Mouse (Mus musculus): ENCODE data around the gene Mrpl19. TPM values are rescaled to one million over a fixed set of nuclear protein-coding genes. Genes with fewer than 3 reads are reported as not detected.

The Mrpl19 gene
- polyA plus RNA-seq, 1 experiment, result 14.2 TPM

GRCm38 (mm10) chr6:81911713-81912112 lies 54.0 kb downstream of the Mrpl19 start:
- H3K79me2 ChIP-seq (ENCODE audit: control insufficient read depth, insufficient read depth), result no peaks in the 10 kb centered on the region
- H3K27me3 ChIP-seq (ENCODE audit: control insufficient read depth, insufficient read depth, insufficient read length), result peaks cover 4% of the 10 kb centered on the region
- H3K4me3 ChIP-seq, result no peak overlapping the region
- no peaks in the 10 kb centered on the region for H3K36me3 ChIP-seq (ENCODE audit: control insufficient read depth, insufficient read depth)
- no peak for TF ChIP-seq CEBPB (IDR thresholded peaks at IDR 0.05; ENCODE audit: insufficient read depth, poor library complexity, severe bottlenecking)
- TF ChIP-seq TCF3 (IDR thresholded peaks at IDR 0.05; ENCODE audit: insufficient read length, low read depth), result no peak
- TF ChIP-seq MYOG (IDR thresholded peaks at IDR 0.05; ENCODE audit: control insufficient read depth in 1 of 3, insufficient read depth in 1 of 3, insufficient read length in 2 of 3, low read depth in 2 of 3), result no peak
- TF ChIP-seq SRF (IDR thresholded peaks at IDR 0.05; ENCODE audit: control insufficient read depth, insufficient read length, low read depth), result no peak
- TF ChIP-seq E2F4 (IDR thresholded peaks at IDR 0.05; ENCODE audit: insufficient read depth), result no peak
- no peak for TF ChIP-seq USF1 (IDR thresholded peaks at IDR 0.05; ENCODE audit: low read depth)
- no peak for TF ChIP-seq POLR2A (IDR thresholded peaks at IDR 0.05; ENCODE audit: insufficient read length, low read depth)
- TF ChIP-seq MYOD1 (IDR thresholded peaks at IDR 0.05; ENCODE audit: control insufficient read depth in 1 of 3, insufficient read length in 2 of 3, low read depth in 2 of 3), result no peak
- no peak overlapping the region for H3ac ChIP-seq (ENCODE audit: control insufficient read depth, insufficient read length)
- no peak overlapping the region for H3K4me2 ChIP-seq (ENCODE audit: low read depth)

GRCm38 (mm10) chr6:81911244-81911643 lies 54.5 kb downstream of the Mrpl19 start:
- Histone ChIP-seq H3K27me3 (ENCODE audit: control insufficient read depth, insufficient read depth, insufficient read length) (peaks cover 4% of the 10 kb centered on the region), H3ac (ENCODE audit: control insufficient read depth, insufficient read length) (no peak overlapping the region), H3K4me3 (no peak overlapping the region), H3K36me3 (ENCODE audit: control insufficient read depth, insufficient read depth) (no peaks in the 10 kb centered on the region), H3K4me2 (ENCODE audit: low read depth) (no peak overlapping the region), H3K79me2 (ENCODE audit: control insufficient read depth, insufficient read depth) (no peaks in the 10 kb centered on the region)
- TF ChIP-seq POLR2A (IDR thresholded peaks at IDR 0.05; ENCODE audit: insufficient read length, low read depth), result no peak
- no peak for TF ChIP-seq TCF3 (IDR thresholded peaks at IDR 0.05; ENCODE audit: insufficient read length, low read depth)
- TF ChIP-seq E2F4 (IDR thresholded peaks at IDR 0.05; ENCODE audit: insufficient read depth), result no peak
- TF ChIP-seq MAX (IDR thresholded peaks at IDR 0.05; ENCODE audit: low read depth), result no peak
- no peak for TF ChIP-seq USF1 (IDR thresholded peaks at IDR 0.05; ENCODE audit: low read depth)
- no peak for TF ChIP-seq MYOD1 (IDR thresholded peaks at IDR 0.05; ENCODE audit: control insufficient read depth in 1 of 3, insufficient read length in 2 of 3, low read depth in 2 of 3)
- TF ChIP-seq TCF12 (IDR thresholded peaks at IDR 0.05; ENCODE audit: insufficient read depth, poor library complexity, severe bottlenecking), result no peak
- no peak for TF ChIP-seq REST (IDR thresholded peaks at IDR 0.05; ENCODE audit: insufficient read depth, insufficient read length)
- no peak for TF ChIP-seq MYOG (IDR thresholded peaks at IDR 0.05; ENCODE audit: control insufficient read depth in 1 of 3, insufficient read depth in 1 of 3, insufficient read length in 2 of 3, low read depth in 2 of 3)
- TF ChIP-seq POLR2AphosphoS2 (IDR thresholded peaks at IDR 0.05; ENCODE audit: insufficient read length, low read depth), result no peak
- no peak for TF ChIP-seq CEBPB (IDR thresholded peaks at IDR 0.05; ENCODE audit: insufficient read depth, poor library complexity, severe bottlenecking)
- no peak for TF ChIP-seq SRF (IDR thresholded peaks at IDR 0.05; ENCODE audit: control insufficient read depth, insufficient read length, low read depth)

- Histone ChIP-seq H3K4me3 (no peak overlapping the region), H3K4me2 (ENCODE audit: low read depth) (no peak overlapping the region), H3ac (ENCODE audit: control insufficient read depth, insufficient read length) (no peak overlapping the region), H3K79me2 (ENCODE audit: control insufficient read depth, insufficient read depth) (no peaks in the 10 kb centered on the region), H3K36me3 (ENCODE audit: control insufficient read depth, insufficient read depth) (no peaks in the 10 kb centered on the region), H3K27me3 (ENCODE audit: control insufficient read depth, insufficient read depth, insufficient read length) (peaks cover 4% of the 10 kb centered on the region)
- no peak for TF ChIP-seq REST (IDR thresholded peaks at IDR 0.05; ENCODE audit: insufficient read depth, insufficient read length)
- TF ChIP-seq TCF12 (IDR thresholded peaks at IDR 0.05; ENCODE audit: insufficient read depth, poor library complexity, severe bottlenecking), result no peak
- no peak for TF ChIP-seq POLR2A (IDR thresholded peaks at IDR 0.05; ENCODE audit: insufficient read length, low read depth)
- no peak for TF ChIP-seq MAX (IDR thresholded peaks at IDR 0.05; ENCODE audit: low read depth)
- TF ChIP-seq MYOD1 (IDR thresholded peaks at IDR 0.05; ENCODE audit: control insufficient read depth in 1 of 3, insufficient read length in 2 of 3, low read depth in 2 of 3), result no peak
- TF ChIP-seq CEBPB (IDR thresholded peaks at IDR 0.05; ENCODE audit: insufficient read depth, poor library complexity, severe bottlenecking), result no peak
- TF ChIP-seq USF1 (IDR thresholded peaks at IDR 0.05; ENCODE audit: low read depth), result no peak
These were observed 55.4 kb downstream of the Mrpl19 start for GRCm38 (mm10) chr6:81910302-81910855.

Other genes with a start within 250 kb of the Mrpl19 start
- gene Gcfc2, start 42.3 kb downstream of the Mrpl19 start, polyA plus RNA-seq (2012; fragmentation: generic; extraction: Trizol), result 0.88 TPM
- gene Eva1a, start 75.1 kb upstream of the Mrpl19 start, polyA plus RNA-seq (2012; fragmentation: generic; extraction: Trizol), result 0.07 TPM

Data from myocyte (in vitro differentiated cells).